Mouse (Mus musculus) MEL (cell line): ENCODE results near the gene Gm10073. TPM values are rescaled to one million over a fixed set of nuclear protein-coding genes. Genes with fewer than 3 reads are reported as not detected.
"Not testable (repeated sequence)": the region's sequence is repeated elsewhere in the genome, so short reads cannot be mapped to it uniquely, and the experiment has no call there.

Source experiments
- DNase-seq: peaks from one replicate; pipeline ENCODE4 v3.0.0; 2011; ENCODE audit warnings: low read depth, low spot score
- H3K27ac ChIP-seq: 2 replicates; pipeline ENCODE4 v1.5.1; 2012; ENCODE audit warnings: low read depth, mild to moderate bottlenecking, control low read depth, low read length, moderate library complexity; ENCODE audit not compliant: control insufficient read depth
- H3K27me3 ChIP-seq, 2 experiments: fragments of 150-350 bp in 1 of 2; sonication (generic) in 1 of 2; 2 replicates each; pipeline ENCODE4 v1.6.1; 2012; ENCODE audit warnings: low read length in 2 of 2, mild to moderate bottlenecking in 2 of 2, improper control_type of control experiment in 1 of 2, moderate library complexity in 1 of 2; ENCODE audit not compliant: insufficient read depth in 2 of 2, control insufficient read depth in 1 of 2
- H3K36me3 ChIP-seq, 2 experiments: 2 replicates each; pipeline ENCODE4 v1.6.1; 2012 to 2014; ENCODE audit warnings: low read length in 2 of 2, improper control_type of control experiment in 1 of 2, inconsistent platforms in 1 of 2, mild to moderate bottlenecking in 1 of 2; ENCODE audit not compliant: insufficient read depth in 2 of 2, control insufficient read depth in 1 of 2
- H3K4me1 ChIP-seq, 2 experiments: fragments of 150-350 bp in 1 of 2; sonication (generic) in 1 of 2; 2 replicates each; pipeline ENCODE4 v1.6.1; 2012; ENCODE audit warnings: low read length in 2 of 2, improper control_type of control experiment in 1 of 2, mild to moderate bottlenecking in 1 of 2; ENCODE audit not compliant: insufficient read depth in 2 of 2, control insufficient read depth in 1 of 2
- H3K4me3 ChIP-seq, 2 experiments: fragments of 150-350 bp in 1 of 2; sonication (generic) in 1 of 2; 2 replicates each; pipeline ENCODE4 v1.5.1; 2012; ENCODE audit warnings: low read depth in 2 of 2, low read length in 2 of 2, mild to moderate bottlenecking in 2 of 2, moderate library complexity in 2 of 2, control low read depth in 1 of 2, improper control_type of control experiment in 1 of 2; ENCODE audit not compliant: control insufficient read depth in 1 of 2, insufficient read depth in 1 of 2
- H3K79me2 ChIP-seq: 2 replicates; pipeline ENCODE4 v1.6.1; 2012; ENCODE audit warnings: mild to moderate bottlenecking, low read length, moderate library complexity; ENCODE audit not compliant: control insufficient read depth, poor library complexity, insufficient read depth
- H3K9ac ChIP-seq: 2 replicates; pipeline ENCODE4 v1.6.1; 2012; ENCODE audit warnings: low read depth, mild to moderate bottlenecking, control low read depth, low read length, moderate library complexity; ENCODE audit not compliant: control insufficient read depth, poor library complexity, severe bottlenecking
- H3K9me3 ChIP-seq: fragments of 150-350 bp; sonication (generic); replicated peaks from 2 replicates; pipeline ENCODE4 v1.6.1; 2012; ENCODE audit warnings: mild to moderate bottlenecking, low read length, improper control_type of control experiment, moderate library complexity; ENCODE audit not compliant: insufficient read depth
- BHLHE40 ChIP-seq: IDR thresholded peaks from 2 replicates; pipeline ENCODE4 v1.6.1; 2012; ENCODE audit warnings: low read depth, mild to moderate bottlenecking, inconsistent platforms, low read length, improper control_type of control experiment, borderline replicate concordance
- EP300 ChIP-seq, 2 experiments: IDR thresholded peaks; 2 replicates each; pipeline ENCODE4 v1.6.1; 2011; ENCODE audit warnings: improper control_type of control experiment in 2 of 2, low read length in 2 of 2, low read depth in 1 of 2, mild to moderate bottlenecking in 1 of 2
- JUND ChIP-seq: IDR thresholded peaks from 2 replicates; pipeline ENCODE4 v1.6.1; 2011; ENCODE audit warnings: low read depth, mild to moderate bottlenecking, improper control_type of control experiment, low read length
- MAX ChIP-seq: IDR thresholded peaks from 2 replicates; pipeline ENCODE4 v1.6.1; 2011; ENCODE audit warnings: low read length, improper control_type of control experiment
- MYC ChIP-seq: IDR thresholded peaks from 2 replicates; pipeline ENCODE4 v1.6.1; 2011; ENCODE audit warnings: low read depth, mild to moderate bottlenecking, low read length, improper control_type of control experiment, moderate library complexity
- NELFE ChIP-seq: IDR thresholded peaks from 2 replicates; pipeline ENCODE4 v1.6.1; 2011; ENCODE audit warnings: low read depth, low read length, improper control_type of control experiment
- RCOR1 ChIP-seq: IDR thresholded peaks from 2 replicates; pipeline ENCODE4 v1.6.1; 2012; ENCODE audit warnings: low read depth, mild to moderate bottlenecking, inconsistent platforms, low read length, improper control_type of control experiment
- SMC3 ChIP-seq: IDR thresholded peaks from 2 replicates; pipeline ENCODE4 v1.6.1; 2011; ENCODE audit warnings: low read depth, low read length, improper control_type of control experiment
- TAL1 ChIP-seq: IDR thresholded peaks from 2 replicates; pipeline ENCODE4 v1.6.1; 2012; ENCODE audit warnings: mild to moderate bottlenecking, inconsistent platforms, low read length, moderate library complexity, mixed read lengths
- TBP ChIP-seq: IDR thresholded peaks from 2 replicates; pipeline ENCODE4 v1.8.0; 2011; ENCODE audit warnings: low read depth, low read length, improper control_type of control experiment
- USF1 ChIP-seq: IDR thresholded peaks from 2 replicates; pipeline ENCODE4 v1.6.1; 2014; ENCODE audit warnings: low read depth, mild to moderate bottlenecking, inconsistent platforms, low read length, improper control_type of control experiment, moderate library complexity
- USF2 ChIP-seq, 2 experiments: IDR thresholded peaks; 2 replicates each; pipeline ENCODE4 v1.6.1; 2011 to 2012; ENCODE audit warnings: improper control_type of control experiment in 2 of 2, low read length in 2 of 2, borderline replicate concordance in 1 of 2, inconsistent platforms in 1 of 2, low read depth in 1 of 2, mild to moderate bottlenecking in 1 of 2; ENCODE audit not compliant: insufficient read depth in 1 of 2
- ZMIZ1 ChIP-seq: IDR thresholded peaks from 2 replicates; pipeline ENCODE4 v1.6.1; 2012; ENCODE audit warnings: low read depth, mild to moderate bottlenecking, inconsistent platforms, low read length, improper control_type of control experiment, moderate library complexity
- ZNF384 ChIP-seq: IDR thresholded peaks from 2 replicates; pipeline ENCODE4 v1.6.1; 2012; ENCODE audit warnings: low read depth, mild to moderate bottlenecking, inconsistent platforms, low read length, improper control_type of control experiment
- polyA plus RNA-seq, 2 experiments: library from polyadenylated mRNA; stranded (reverse) in 1 of 2; unstranded in 1 of 2; fragments of >175 nt in 1 of 2; fragments of >200 nt in 1 of 2; gene quantifications; 2 replicates each; pipeline versions ENCODE4 v1.2.1 to v1.2.4; 2012; ENCODE audit warnings: low replicate concordance in 2 of 2, low read depth in 1 of 2; ENCODE audit not compliant: insufficient read length in 2 of 2, insufficient read depth in 1 of 2, missing spikeins in 1 of 2
- total RNA-seq: library from RNA; depleted of rRNA; stranded (reverse); fragments of 300-350 nt; gene quantifications from 2 replicates; pipeline ENCODE4 v1.2.3, GENCODE M21; 2012

Gm10073 gene
- total and polyA plus RNA-seq, 3 experiments, result 71.2 to 188 TPM; not detected in 1

DNA sequence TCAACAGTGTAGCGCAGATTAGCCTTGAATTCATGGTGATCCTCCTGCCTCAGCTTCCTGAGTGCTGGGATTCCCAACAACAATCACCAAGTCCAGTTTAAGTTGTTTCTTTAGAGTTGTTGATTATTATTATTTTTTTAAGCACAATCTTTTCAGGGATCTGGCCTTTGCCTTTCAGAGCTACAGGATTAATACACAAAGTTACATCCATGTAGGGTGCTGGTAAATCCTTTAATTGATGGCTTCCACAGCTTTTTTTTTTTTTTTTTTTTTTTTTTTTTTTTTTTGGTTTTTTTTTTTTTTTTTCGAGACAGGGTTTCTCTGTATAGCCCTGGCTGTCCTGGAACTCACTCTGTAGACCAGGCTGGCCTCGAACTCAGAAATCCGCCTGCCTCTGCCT, 34.5 kb upstream of the Gm10073 start:
- not testable (repeated sequence) for H3K27ac ChIP-seq, DNase-seq, H3K4me3 ChIP-seq, H3K27me3 ChIP-seq, H3K9me3 ChIP-seq, H3K4me1 ChIP-seq, H3K9ac ChIP-seq, H3K36me3 ChIP-seq, H3K79me2 ChIP-seq

DNA sequence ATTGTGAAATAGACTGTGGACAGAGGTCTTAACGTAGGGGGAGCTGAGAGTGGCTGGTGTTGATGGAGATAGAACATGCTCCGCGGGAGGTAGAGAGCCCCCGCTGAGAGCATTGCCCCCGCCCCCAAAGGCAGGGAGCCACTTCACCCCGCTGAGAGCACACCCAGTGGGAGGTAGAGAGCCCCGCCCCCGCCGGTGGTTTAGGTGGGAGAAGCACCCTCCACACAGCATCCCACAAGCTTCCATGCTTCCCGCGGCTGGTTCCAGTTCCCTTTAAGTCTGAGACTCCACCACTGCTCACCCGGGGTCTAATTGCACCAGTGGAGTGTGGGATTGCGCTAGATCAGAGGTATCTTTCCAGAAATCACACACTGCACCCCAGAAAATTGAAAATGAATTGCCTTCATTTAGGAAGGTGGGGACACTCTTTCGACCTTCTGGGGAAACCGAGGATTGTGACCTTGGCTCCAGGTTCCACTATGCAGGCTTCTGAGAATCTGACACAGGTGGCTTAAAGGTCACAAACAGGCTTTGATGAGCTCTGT, 33.4 kb upstream of the Gm10073 start:
- no peaks in the 10 kb centered on the region for H3K9me3 ChIP-seq
- H3K9ac ChIP-seq, result no peak overlapping the region
- no peak for DNase-seq
- TF ChIP-seq JUND, result no peak
- TF ChIP-seq TAL1, result no peak
- no peak for TF ChIP-seq SMC3
- TF ChIP-seq USF1, result no peak
- no peak for TF ChIP-seq USF2 (IDR thresholded peaks at IDR 0.05; ENCODE audit: borderline replicate concordance in 1 of 2, insufficient read depth in 1 of 2, low read depth in 1 of 2, low read length in 2 of 2)
- no peaks in the 10 kb centered on the region for H3K36me3 ChIP-seq
- H3K79me2 ChIP-seq, result no peaks in the 10 kb centered on the region
- H3K4me3 ChIP-seq, result no peak overlapping the region
- no peaks in the 10 kb centered on the region for H3K4me1 ChIP-seq
- H3K27me3 ChIP-seq, result peaks cover 4 to 8% of the 10 kb centered on the region in 2 experiments
- H3K27ac ChIP-seq, result no peak overlapping the region

GRCm38 (mm10) chr8:106606121-106606520, 32.9 kb upstream of the Gm10073 start:
- H3K27me3 ChIP-seq, result peaks cover 4 to 8% of the 10 kb centered on the region in 2 experiments
- no peaks in the 10 kb centered on the region for H3K4me1 ChIP-seq
- H3K4me3 ChIP-seq, result no peak overlapping the region
- H3K9ac ChIP-seq, result no peak overlapping the region
- no peaks in the 10 kb centered on the region for H3K9me3 ChIP-seq
- TF ChIP-seq SMC3, result no peak
- no peak for TF ChIP-seq RCOR1
- no peak for TF ChIP-seq BHLHE40
- no peak for TF ChIP-seq TBP
- no peak for TF ChIP-seq ZMIZ1
- no peak for TF ChIP-seq NELFE
- no peak for TF ChIP-seq TAL1
- no peak for TF ChIP-seq MYC
- no peak for TF ChIP-seq EP300 (IDR thresholded peaks at IDR 0.05; ENCODE audit: low read depth in 1 of 2, low read length in 2 of 2)
- TF ChIP-seq MAX, result no peak
- no peak for TF ChIP-seq ZNF384
- no peak for DNase-seq
- no peaks in the 10 kb centered on the region for H3K79me2 ChIP-seq
- H3K27ac ChIP-seq, result no peak overlapping the region
- no peaks in the 10 kb centered on the region for H3K36me3 ChIP-seq
